ENCODE assay signal across 1 mouse cellular context in the genomic region with DNA sequence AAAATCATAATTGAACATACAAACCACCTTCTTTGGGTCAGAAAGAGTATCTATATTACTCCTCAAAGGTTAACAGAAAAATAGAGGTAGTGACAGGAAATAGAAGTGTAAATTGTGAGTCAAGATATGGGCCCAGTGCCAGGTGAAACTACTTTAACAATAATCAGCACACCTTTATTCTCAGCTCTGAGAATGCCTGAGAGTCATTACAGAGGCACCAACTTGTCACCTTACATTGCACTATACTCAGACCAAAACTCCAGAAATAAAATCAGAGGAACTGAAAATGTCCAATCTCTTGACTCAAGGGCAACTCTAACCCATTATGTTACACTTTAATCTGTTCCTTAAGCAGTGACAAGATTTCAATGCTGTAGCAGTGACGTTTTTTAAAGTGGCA.
TF ChIP-seq lines count a peak whose summit lies in the region.

No protein-coding gene starts in this region.

TF ChIP-seq in CH12.LX, 34 proteins besides CTCF, POLR2A, EP300 and RAD21 (continued from another document):
- TF ChIP-seq SIN3A (IDR thresholded peaks at IDR 0.05; ENCODE audit: low read length) (0 out of 2 replicates have a peak, but pooled peaks have one; percentile 2), USF2 (conservative IDR thresholded peaks at IDR 0.05; ENCODE audit: low read depth, low read length) (no peak), UBTF (IDR thresholded peaks at IDR 0.05; ENCODE audit: low read depth, low read length) (no peak), GABPA (IDR thresholded peaks at IDR 0.05; ENCODE audit: insufficient replicate concordance, low read depth, low read length) (no peak), ZNF384 (IDR thresholded peaks at IDR 0.05; ENCODE audit: low read depth, low read length) (no peak), ELF1 (IDR thresholded peaks at IDR 0.05; ENCODE audit: low read depth, low read length) (no peak), IRF4 (IDR thresholded peaks at IDR 0.05; ENCODE audit: low read depth, low read length) (peak; percentile 93), NRF1 (IDR thresholded peaks at IDR 0.05; ENCODE audit: low read depth, low read length) (no peak), POLR2AphosphoS2 (IDR thresholded peaks at IDR 0.05; ENCODE audit: low read depth, low read length) (no peak), CHD1 (IDR thresholded peaks at IDR 0.05; ENCODE audit: low read depth, low read length) (no peak), RCOR1 (conservative IDR thresholded peaks at IDR 0.05; ENCODE audit: low read depth, low read length) (no peak; the same call in 1 of the 2 replicates), NELFE (IDR thresholded peaks at IDR 0.05; ENCODE audit: low read depth, low read length) (no peak), JUN (IDR thresholded peaks at IDR 0.05; ENCODE audit: insufficient read depth, low read depth, low read length) (peak; percentile 55; the same call in 1 of the 2 replicates), MXI1 (IDR thresholded peaks at IDR 0.05; ENCODE audit: low read depth, low read length) (no peak)
TF ChIP-seq in CH12.LX: peak in this region for 10.
